Mouse (Mus musculus) neutrophil, adult 59 days (primary cell): Measurements from ENCODE around the gene Pgpep1. TPM values are rescaled to one million over a fixed set of nuclear protein-coding genes. Genes with fewer than 3 reads are reported as not detected.

Source experiments
- total RNA-seq, 2 experiments: library from RNA; stranded (reverse); gene quantifications; 1 replicate in 1 of 2; 2 replicates in 1 of 2; pipeline ENCODE4 v1.2.4; 2023

Pgpep1 gene
- 1 to 10 TPM; 2.9 to 3.7 TPM for total RNA-seq

GRCm38 (mm10) chr8:70660273-70660725 lies at the start of gene Pgpep1:
Gene Pgpep1 (minus strand): TSS chr8:70660388.

GRCm38 (mm10) chr8:70703287-70703686 lies 43.1 kb upstream of the Pgpep1 start, which contains the start of gene Iqcn:
Gene Iqcn (plus strand): TSS chr8:70703457.

GRCm38 (mm10) chr8:70698310-70699109 lies 38.3 kb upstream of the Pgpep1 start, which contains the start of gene Jund:
Gene Jund (plus strand): TSS chr8:70698949.

GRCm38 (mm10) chr8:70673079-70673856 lies 13.1 kb upstream of the Pgpep1 start, which contains the start of gene Lsm4:
Gene Lsm4 (plus strand): TSS chr8:70673248.

GRCm38 (mm10) chr8:70632346-70632892 lies 27.8 kb downstream of the Pgpep1 start, which contains the start of gene Gdf15:
Gene Gdf15 (minus strand): TSS chr8:70632456.

GRCm38 (mm10) chr8:70615894-70616293 lies 44.3 kb downstream of the Pgpep1 start, which contains the start of gene Lrrc25:
Gene Lrrc25 (plus strand): TSS chr8:70616155.

GRCm38 (mm10) chr8:70608749-70609367 lies 51.3 kb downstream of the Pgpep1 start, which contains the start of gene Ssbp4:
Gene Ssbp4 (minus strand): TSS chr8:70608872.

Other genes with a start within 250 kb of the Pgpep1 start
- 1 to 10 TPM; 4.6 to 6.1 TPM for gene Crtc1, start 220.8 kb downstream of the Pgpep1 start, total RNA-seq
- 1 to 10 TPM; 2.8 to 3.1 TPM for gene Klhl26, start 183.4 kb downstream of the Pgpep1 start, total RNA-seq
- not detected for gene Tmem59l, start 173.0 kb downstream of the Pgpep1 start, total RNA-seq
- gene Crlf1, start 167.2 kb downstream of the Pgpep1 start, total RNA-seq = not detected
- gene Rex1bd, start 153.6 kb downstream of the Pgpep1 start, total RNA-seq = 10 to 100 TPM; 34.2 to 41.7 TPM
- 1,000 to 10,000 TPM; 1,079 to 1,154 TPM for gene Uba52, start 149.6 kb downstream of the Pgpep1 start, total RNA-seq
- gene Fkbp8, start 132.7 kb downstream of the Pgpep1 start, total RNA-seq = 100 to 1,000 TPM; 180 to 195 TPM
- gene Kxd1, start 132.4 kb downstream of the Pgpep1 start, total RNA-seq = 10 to 100 TPM; 35.5 to 41.3 TPM
- gene Ell, start 120.9 kb downstream of the Pgpep1 start, total RNA-seq = 10 to 100 TPM; 45.8 to 47.5 TPM
- gene Isyna1, start 66.0 kb downstream of the Pgpep1 start, total RNA-seq = 10 to 100 TPM; 36.3 to 37.9 TPM
- gene Ssbp4, start 51.5 kb downstream of the Pgpep1 start, total RNA-seq = 10 to 100 TPM; 56.0 to 61.5 TPM
- 10 to 100 TPM; 80.6 to 91.2 TPM for gene Lrrc25, start 44.2 kb downstream of the Pgpep1 start, total RNA-seq
- gene Gdf15, start 27.9 kb downstream of the Pgpep1 start, total RNA-seq = under 1 TPM; 0.46 to 0.67 TPM
- 10 to 100 TPM; 45.3 to 47.9 TPM for gene Lsm4, start 12.9 kb upstream of the Pgpep1 start, total RNA-seq
- 100 to 1,000 TPM; 528 to 702 TPM for gene Jund, start 38.6 kb upstream of the Pgpep1 start, total RNA-seq
- 1 to 10 TPM; 3.2 to 5.3 TPM for gene Iqcn, start 43.1 kb upstream of the Pgpep1 start, total RNA-seq
- gene Gm3336, start 58.2 kb upstream of the Pgpep1 start, total RNA-seq = under 1 TPM in 1 of 2 experiments, not detected in 1; 0.33 TPM
- gene Pde4c, start 63.3 kb upstream of the Pgpep1 start, total RNA-seq = under 1 TPM; 0.62 to 0.80 TPM
- gene Rab3a, start 94.3 kb upstream of the Pgpep1 start, total RNA-seq = 1 to 10 TPM; 2.4 to 4.8 TPM
- 10 to 100 TPM; 16.8 to 19.4 TPM for gene Mpv17l2, start 100.6 kb upstream of the Pgpep1 start, total RNA-seq
- gene Pik3r2, start 116.3 kb upstream of the Pgpep1 start, total RNA-seq = 10 to 100 TPM; 20.1 to 20.5 TPM
- 100 to 1,000 TPM; 165 to 179 TPM for gene Mast3, start 144.7 kb upstream of the Pgpep1 start, total RNA-seq
- gene Il12rb1, start 148.1 kb upstream of the Pgpep1 start, total RNA-seq = 1 to 10 TPM in 1 of 2 experiments, under 1 TPM in 1; 0.31 to 1.4 TPM
- gene Arrdc2, start 179.3 kb upstream of the Pgpep1 start, total RNA-seq = 10 to 100 TPM; 11.8 to 12.8 TPM
- under 1 TPM in 1 of 2 experiments, not detected in 1; 0.20 TPM for gene Kcnn1, start 202.9 kb upstream of the Pgpep1 start, total RNA-seq
- gene Ccdc124, start 213.5 kb upstream of the Pgpep1 start, total RNA-seq = 10 to 100 TPM; 31.4 to 33.4 TPM
- gene Slc5a5, start 232.4 kb upstream of the Pgpep1 start, total RNA-seq = not detected
- gene Rpl18a, start 237.0 kb upstream of the Pgpep1 start, total RNA-seq = 1,000 to 10,000 TPM; 1,308 to 1,488 TPM
- gene Map1s, start 245.5 kb upstream of the Pgpep1 start, total RNA-seq = 10 to 100 TPM; 28.5 to 40.1 TPM